Mouse (Mus musculus) testis, adult 2 months (tissue): Measurements from ENCODE around the gene Tmem237. TPM values are rescaled to one million over a fixed set of nuclear protein-coding genes. Genes with fewer than 3 reads are reported as not detected.

Experiments used
- H3K27ac ChIP-seq: fragments of 200-500 bp; 2 replicates; pipeline ENCODE4 v1.5.1; 2012; ENCODE audit warnings: low read depth, low read length; ENCODE audit not compliant: control insufficient read depth, insufficient read depth
- H3K27me3 ChIP-seq: fragments of 200-500 bp; 2 replicates; pipeline ENCODE4 v1.6.1; 2012; ENCODE audit warnings: mild to moderate bottlenecking, low read length, moderate library complexity; ENCODE audit not compliant: control insufficient read depth, insufficient read depth
- H3K36me3 ChIP-seq: fragments of 200-500 bp; 2 replicates; pipeline ENCODE4 v1.6.1; 2012; ENCODE audit warnings: mild to moderate bottlenecking, low read length; ENCODE audit not compliant: control insufficient read depth, insufficient read depth
- H3K4me1 ChIP-seq: fragments of 200-500 bp; 2 replicates; pipeline ENCODE4 v1.6.1; 2012; ENCODE audit warnings: low read length; ENCODE audit not compliant: control insufficient read depth, insufficient read depth
- H3K4me3 ChIP-seq: fragments of 200-500 bp; 2 replicates; pipeline ENCODE4 v1.5.1; 2012; ENCODE audit warnings: low read depth, mild to moderate bottlenecking, low read length, moderate library complexity, mixed read lengths; ENCODE audit not compliant: control insufficient read depth
- CTCF ChIP-seq: fragments of 200-500 bp; IDR thresholded peaks from 2 replicates; pipeline ENCODE4 v1.5.1; 2012; ENCODE audit warnings: low read depth, mild to moderate bottlenecking, inconsistent platforms, low read length, moderate library complexity; ENCODE audit not compliant: control insufficient read depth, insufficient read depth, insufficient replicate concordance
- POLR2A ChIP-seq: fragments of 200-500 bp; IDR thresholded peaks from 2 replicates; pipeline ENCODE4 v1.6.1; 2012; ENCODE audit warnings: low read depth, mild to moderate bottlenecking, inconsistent platforms, low read length, moderate library complexity; ENCODE audit not compliant: control insufficient read depth
- polyA plus RNA-seq: library from polyadenylated mRNA; depleted of rRNA; stranded (reverse); fragments of >200 nt; gene quantifications from 2 replicates; pipeline ENCODE4 v1.2.3, GENCODE M21; 2012; rRNA removed

Gene Tmem237
- polyA plus RNA-seq = 56.1 and 59.7 TPM in 2 replicates

GRCm38 (mm10) chr1:59119720-59120457 is at the start of gene Tmem237:
Gene Tmem237 (minus strand): TSS chr1:59120408.
- H3K27me3 ChIP-seq = no peaks in the 10 kb centered on the region
- peak within 1 kb of the TSS; percentile 93 for H3K27ac ChIP-seq
- H3K4me3 ChIP-seq = peak within 1 kb of the TSS; percentile 97
- H3K36me3 ChIP-seq = no peaks in the 10 kb centered on the region; the same call in 1 of the 2 replicates
- TF ChIP-seq POLR2A = peak; percentile 86
- TF ChIP-seq CTCF = no peak
- peaks cover 2% of the 10 kb centered on the region; the same call in 1 of the 2 replicates for H3K4me1 ChIP-seq

GRCm38 (mm10) chr1:59169586-59169985 is 49.4 kb upstream of the Tmem237 start:
- Histone ChIP-seq H3K4me3 (no peak overlapping the region), H3K27me3 (no peaks in the 10 kb centered on the region), H3K36me3 (no peaks in the 10 kb centered on the region; the same call in none of the 2 replicates), H3K27ac (no peak overlapping the region), H3K4me1 (peaks cover 7% of the 10 kb centered on the region)
- TF ChIP-seq CTCF (no peak), POLR2A (no peak)

- Histone ChIP-seq H3K27me3 (no peaks in the 10 kb centered on the region), H3K4me1 (peaks cover 7% of the 10 kb centered on the region), H3K27ac (no peak overlapping the region), H3K4me3 (no peak overlapping the region), H3K36me3 (peaks cover under 1% of the 10 kb centered on the region)
- TF ChIP-seq POLR2A = no peak
- TF ChIP-seq CTCF = no peak
These were observed 48.3 kb upstream of the Tmem237 start for GRCm38 (mm10) chr1:59168556-59168955.

DNA sequence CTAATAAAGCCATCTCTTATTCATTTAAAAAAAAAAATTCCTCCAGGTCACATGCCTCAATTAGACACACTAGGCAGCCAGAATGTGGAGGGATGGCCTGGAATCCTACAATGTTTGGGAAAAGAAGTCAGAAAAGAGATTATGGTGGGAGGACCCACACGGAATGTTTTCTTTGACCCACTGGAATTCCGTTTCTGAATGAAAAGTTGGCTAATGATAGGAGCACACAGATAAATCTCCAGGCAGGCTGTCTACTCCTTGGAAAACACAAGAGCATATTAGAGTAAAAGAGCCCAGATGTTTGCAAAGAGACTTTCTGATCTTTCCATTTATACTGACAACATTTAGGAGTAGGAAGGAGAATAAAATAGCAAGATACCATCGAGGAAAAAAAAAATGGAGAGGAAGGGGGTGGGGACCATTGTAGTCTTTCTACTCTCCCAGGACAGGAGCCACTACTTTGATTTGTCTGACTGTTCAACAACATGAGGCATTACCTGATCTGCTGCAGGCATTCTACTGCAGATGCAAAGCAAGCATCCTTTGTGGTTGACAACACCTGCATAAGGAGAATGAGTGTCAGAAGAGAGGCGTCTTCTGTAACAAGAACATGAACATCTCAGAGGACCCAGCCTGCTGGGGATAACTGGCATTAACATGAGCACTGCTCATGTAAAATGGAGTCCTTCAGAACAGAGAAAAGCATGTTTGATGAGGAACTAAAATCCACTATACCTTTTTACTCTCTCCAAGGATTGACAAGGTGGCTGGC is 47.6 kb upstream of the Tmem237 start:
- H3K36me3 ChIP-seq = peaks cover 3% of the 10 kb centered on the region
- no peak for TF ChIP-seq CTCF
- TF ChIP-seq POLR2A = no peak
- H3K27me3 ChIP-seq = no peaks in the 10 kb centered on the region
- H3K4me3 ChIP-seq = no peak overlapping the region
- peaks cover 3% of the 10 kb centered on the region for H3K4me1 ChIP-seq
- no peak overlapping the region for H3K27ac ChIP-seq

DNA sequence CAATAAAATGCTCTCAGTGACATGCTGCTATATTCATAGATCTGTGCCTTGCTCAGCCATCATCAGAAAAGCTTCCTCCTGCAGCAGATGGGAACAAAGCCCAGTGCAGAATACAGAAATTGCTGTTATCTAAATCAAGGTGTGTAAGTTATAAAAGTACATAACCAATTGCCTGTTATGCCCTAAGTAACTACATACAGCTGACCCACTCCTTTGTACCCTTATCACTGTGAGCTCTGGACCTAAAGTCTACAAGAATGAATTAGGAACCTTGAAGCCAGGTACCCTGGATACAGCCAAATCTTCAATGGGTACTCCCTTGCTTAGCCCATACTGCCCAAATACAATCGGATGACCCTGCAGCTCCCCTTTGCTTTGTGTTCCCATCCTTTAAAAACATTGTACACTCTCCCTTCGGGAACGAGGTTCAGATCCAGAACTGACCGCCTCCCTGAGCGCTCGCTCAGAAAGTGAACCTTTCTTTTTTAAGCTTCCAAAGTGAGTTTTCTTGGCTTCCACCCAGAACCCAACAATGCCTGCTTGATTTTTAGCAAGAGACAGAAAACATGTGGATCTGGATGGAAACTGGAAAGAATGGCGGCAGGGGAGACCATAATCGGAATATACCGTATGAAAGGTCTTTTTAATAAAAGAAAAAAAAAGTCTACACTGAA is 46.2 kb upstream of the Tmem237 start:
- TF ChIP-seq CTCF (no peak), POLR2A (no peak)
- Histone ChIP-seq H3K36me3 (peaks cover 3% of the 10 kb centered on the region), H3K27me3 (no peaks in the 10 kb centered on the region), H3K4me1 (no peaks in the 10 kb centered on the region), H3K27ac (no peak overlapping the region), H3K4me3 (no peak overlapping the region)

- no peaks in the 10 kb centered on the region for H3K27me3 ChIP-seq
- peaks cover 3% of the 10 kb centered on the region for H3K36me3 ChIP-seq
- H3K4me3 ChIP-seq = no peak overlapping the region
- no peak for TF ChIP-seq CTCF
- H3K27ac ChIP-seq = no peak overlapping the region
- no peaks in the 10 kb centered on the region for H3K4me1 ChIP-seq
These were observed 43.7 kb upstream of the Tmem237 start for GRCm38 (mm10) chr1:59163918-59164317.

DNA sequence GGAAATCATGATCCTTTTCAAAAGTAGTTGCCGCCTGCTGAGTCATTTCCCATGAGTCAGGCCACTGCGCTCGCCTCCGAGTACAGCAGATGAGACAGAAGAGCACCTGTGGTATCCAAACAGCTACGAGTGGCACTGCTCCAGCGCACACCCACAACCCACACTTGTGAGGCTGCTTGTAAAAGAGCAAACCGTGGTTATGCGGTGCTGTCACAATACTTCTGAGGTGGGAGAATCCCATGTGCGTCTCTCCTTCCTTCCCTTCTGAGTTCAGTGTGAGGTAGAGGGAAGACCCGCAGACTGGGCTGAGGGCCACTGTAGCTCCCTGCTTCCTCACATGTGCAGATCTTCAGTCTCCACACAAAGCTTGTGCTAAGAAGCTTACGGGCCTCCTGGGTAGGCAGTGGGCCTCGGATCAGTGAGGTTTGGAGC is 42.8 kb upstream of the Tmem237 start, which contains the start of gene Mpp4:
Gene Mpp4, minus strand, starts transcription at position 360 of the 432 bp plus-strand sequence.
- no peak within 1 kb of the TSS for H3K4me3 ChIP-seq
- no peak within 1 kb of the TSS for H3K27ac ChIP-seq
- H3K27me3 ChIP-seq = no peaks in the 10 kb centered on the region
- no peaks in the 10 kb centered on the region for H3K4me1 ChIP-seq
- peaks cover 3% of the 10 kb centered on the region for H3K36me3 ChIP-seq
- TF ChIP-seq CTCF (no peak), POLR2A (no peak)
